Mouse (Mus musculus): ENCODE measurements around the gene Cep112. TPM values are rescaled to one million over a fixed set of nuclear protein-coding genes. Genes with fewer than 3 reads are reported as not detected.

Gene Cep112
- polyA plus RNA-seq, 1 experiment from 2014 or later = 9.7 TPM

DNA sequence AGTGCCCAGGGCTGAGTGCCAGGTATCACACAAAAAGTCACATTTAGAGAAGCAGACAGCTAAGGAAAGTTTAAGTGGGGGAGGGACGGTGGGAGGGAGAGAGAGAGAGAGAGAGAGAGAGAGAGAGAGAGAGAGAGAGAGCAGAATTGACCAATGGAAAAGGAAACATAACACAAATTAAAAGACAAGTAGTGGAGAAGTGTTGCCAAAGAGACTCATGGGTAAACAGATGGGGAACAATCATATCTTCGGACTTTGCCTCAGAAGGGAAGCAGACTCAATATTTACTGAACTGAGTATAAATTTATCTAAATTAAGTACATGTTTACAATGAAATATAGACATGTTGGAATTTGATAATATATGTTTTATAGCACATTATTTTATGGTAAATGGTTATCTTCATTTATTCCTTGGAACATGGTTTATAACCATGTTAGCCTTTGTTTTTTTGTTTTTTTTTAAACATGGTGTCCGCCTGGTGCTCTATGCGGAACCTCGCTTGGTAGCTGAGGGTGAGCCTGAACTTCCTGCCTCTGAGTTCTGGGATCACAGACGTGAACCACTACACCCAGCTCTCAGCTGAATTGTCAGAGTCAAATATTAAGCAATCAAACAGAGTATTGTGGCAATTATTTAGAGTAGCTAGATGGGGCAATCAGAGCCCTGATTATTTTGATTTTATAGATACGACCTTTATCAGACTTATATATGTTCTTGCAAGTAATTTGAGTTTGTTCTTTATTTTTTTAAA lies 28.7 kb upstream of the Cep112 start:
- 90% methylated on average over 7 of the region's 7 CpGs for WGBS
- Histone ChIP-seq H3K4me2 (ENCODE audit: low read depth, low read length) (no peak overlapping the region), H3K36me3 (ENCODE audit: control insufficient read depth, insufficient read depth, low read length) (no peaks in the 10 kb centered on the region), H3K9me3 (ENCODE audit: control insufficient read depth, low read length) (no peaks in the 10 kb centered on the region), H3K4me3 (ENCODE audit: low read depth, low read length) (no peak overlapping the region), H3K27me3 (ENCODE audit: control insufficient read depth, insufficient read depth, low read length) (no peaks in the 10 kb centered on the region), H3K9ac (replicated peaks; ENCODE audit: low read depth, low read length) (no peak overlapping the region), H3K4me1 (ENCODE audit: control insufficient read depth, insufficient read depth, low read length) (no peaks in the 10 kb centered on the region), H3K27ac (ENCODE audit: low read depth, low read length) (no peak overlapping the region)
- ATAC-seq (ENCODE audit: low read depth) = no peak

DNA sequence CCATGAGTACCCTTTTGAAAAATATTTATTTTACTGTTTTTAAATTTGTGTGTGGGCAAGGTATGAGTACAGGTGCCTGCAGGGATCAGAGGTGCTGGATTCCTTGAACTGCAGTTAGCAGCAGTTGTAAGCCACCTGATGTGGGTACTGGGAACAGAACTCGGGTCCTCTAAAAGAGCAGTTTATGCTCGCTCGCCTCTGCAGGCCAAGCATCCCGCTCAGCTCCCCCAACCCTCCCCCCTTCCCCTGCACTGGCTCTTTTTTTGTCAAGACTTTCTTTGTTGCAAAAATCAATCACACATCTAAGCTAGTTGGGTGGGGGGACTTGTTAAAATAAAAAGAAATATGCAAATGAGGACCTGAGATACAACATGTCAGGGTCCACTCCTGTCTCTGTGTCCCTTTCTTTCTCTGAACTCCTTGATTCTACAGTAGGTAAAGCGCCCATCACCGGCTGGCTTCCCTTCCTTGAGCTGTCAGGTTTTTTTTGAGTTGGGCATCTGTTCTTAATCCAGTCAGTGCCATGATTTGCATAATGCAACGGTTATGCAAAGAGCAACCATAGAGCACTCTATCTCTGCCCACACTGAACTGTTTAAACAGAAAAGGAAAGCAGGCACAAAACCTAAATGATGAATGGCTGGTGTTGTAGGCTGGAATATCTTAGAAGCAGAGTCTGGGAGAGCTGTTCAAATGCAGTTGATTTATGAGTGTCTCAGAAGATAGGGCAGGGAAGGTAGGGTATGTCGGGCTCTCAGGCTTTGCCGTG lies 14.9 kb upstream of the Cep112 start:
- no peak overlapping the region for H3K4me3 ChIP-seq (ENCODE audit: low read depth, low read length)

DNA sequence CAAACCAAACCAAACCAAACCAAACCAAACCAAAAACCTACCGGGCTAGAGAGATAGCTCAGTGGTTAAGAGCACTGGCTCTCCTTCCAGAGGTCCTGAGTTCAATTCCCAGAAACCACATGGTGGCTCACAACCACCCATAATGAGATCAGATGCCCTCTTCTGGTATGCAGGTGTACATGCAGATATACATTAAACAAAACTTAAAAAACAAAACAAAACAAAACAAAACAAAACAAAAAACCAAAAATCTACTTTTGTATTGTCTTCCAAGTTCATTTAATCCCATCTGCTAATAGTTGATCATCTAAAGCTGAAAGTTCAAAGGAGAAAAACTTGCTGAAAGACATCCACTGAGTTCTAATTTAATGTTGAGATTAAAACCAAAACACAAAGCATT lies 8.6 kb upstream of the Cep112 start:
- Histone ChIP-seq H3K36me3 (ENCODE audit: control insufficient read depth, insufficient read depth, low read length) (no peaks in the 10 kb centered on the region), H3K4me3 (ENCODE audit: low read depth, low read length) (no peak overlapping the region), H3K27me3 (ENCODE audit: control insufficient read depth, insufficient read depth, low read length) (no peaks in the 10 kb centered on the region), H3K4me1 (ENCODE audit: control insufficient read depth, insufficient read depth, low read length) (no peaks in the 10 kb centered on the region), H3K9ac (replicated peaks; ENCODE audit: low read depth, low read length) (no peak overlapping the region), H3K4me2 (ENCODE audit: low read depth, low read length) (no peak overlapping the region), H3K9me3 (ENCODE audit: control insufficient read depth, low read length) (no peaks in the 10 kb centered on the region), H3K27ac (ENCODE audit: low read depth, low read length) (no peak overlapping the region)
- ATAC-seq (ENCODE audit: low read depth) = no peak
- 94% methylated on average over 1 of the region's 1 CpGs for WGBS

More for the DNA sequence above, 14.9 kb upstream of the Cep112 start:
- Histone ChIP-seq H3K4me1 (ENCODE audit: control insufficient read depth, insufficient read depth, low read length) (no peaks in the 10 kb centered on the region), H3K4me2 (ENCODE audit: low read depth, low read length) (no peak overlapping the region), H3K27me3 (ENCODE audit: control insufficient read depth, insufficient read depth, low read length) (no peaks in the 10 kb centered on the region), H3K36me3 (ENCODE audit: control insufficient read depth, insufficient read depth, low read length) (no peaks in the 10 kb centered on the region), H3K27ac (ENCODE audit: low read depth, low read length) (no peak overlapping the region), H3K9me3 (ENCODE audit: control insufficient read depth, low read length) (no peaks in the 10 kb centered on the region), H3K9ac (replicated peaks; ENCODE audit: low read depth, low read length) (no peak overlapping the region)
- ATAC-seq (ENCODE audit: low read depth) = no peak
- 47% methylated on average over 7 of the region's 9 CpGs for WGBS

DNA sequence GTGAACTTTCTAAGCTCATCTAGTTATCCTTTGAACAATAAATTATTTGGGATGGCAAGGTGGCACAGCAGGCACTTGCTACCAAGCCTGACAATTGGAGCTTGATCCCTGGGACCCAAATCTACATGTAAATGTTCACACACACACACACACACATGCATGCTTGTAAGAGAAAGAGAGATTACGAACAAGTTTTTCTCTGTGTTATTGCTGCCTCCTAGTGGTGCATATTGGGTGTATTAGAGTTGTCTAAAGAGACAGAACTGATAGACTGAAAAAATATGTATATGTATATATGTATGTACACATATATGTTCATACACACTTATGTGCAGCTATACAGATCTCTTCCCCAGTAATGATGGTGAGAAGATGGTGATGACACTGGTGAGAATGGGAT lies 6.5 kb upstream of the Cep112 start:
- Histone ChIP-seq H3K4me3 (ENCODE audit: low read depth, low read length) (no peak overlapping the region), H3K9ac (replicated peaks; ENCODE audit: low read depth, low read length) (no peak overlapping the region), H3K9me3 (ENCODE audit: control insufficient read depth, low read length) (no peaks in the 10 kb centered on the region), H3K4me1 (ENCODE audit: control insufficient read depth, insufficient read depth, low read length) (0 out of 2 replicates have a peak, but pooled peaks cover 2% of the 10 kb centered on the region), H3K27ac (ENCODE audit: low read depth, low read length) (no peak overlapping the region), H3K36me3 (ENCODE audit: control insufficient read depth, insufficient read depth, low read length) (no peaks in the 10 kb centered on the region), H3K4me2 (ENCODE audit: low read depth, low read length) (no peak overlapping the region), H3K27me3 (ENCODE audit: control insufficient read depth, insufficient read depth, low read length) (0 out of 2 replicates have a peak, but pooled peaks cover 2% of the 10 kb centered on the region)
- ATAC-seq (ENCODE audit: low read depth) = peak; percentile 58
- 26% methylated on average over 1 of the region's 1 CpGs for WGBS

DNA sequence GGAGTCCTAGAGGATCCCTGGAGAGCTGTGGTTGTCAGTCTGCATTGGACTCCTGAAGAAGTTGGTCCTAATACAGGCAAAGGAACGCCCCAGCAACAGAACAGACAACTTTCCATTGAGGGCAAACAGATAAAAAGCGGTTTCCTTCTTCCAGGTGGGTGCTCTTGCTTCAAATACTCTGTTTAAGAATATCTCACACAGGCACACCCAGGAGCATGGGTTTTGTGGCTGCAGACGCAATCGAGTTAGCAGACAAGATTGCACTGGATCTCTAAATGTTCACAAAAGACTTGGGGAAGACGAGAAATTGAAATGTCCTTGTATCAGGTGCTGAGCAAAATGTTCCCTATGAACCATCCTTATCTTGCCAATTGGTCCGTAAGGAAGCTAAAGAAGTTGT lies 5.8 kb upstream of the Cep112 start:
- 94% methylated on average over 6 of the region's 6 CpGs for WGBS

DNA sequence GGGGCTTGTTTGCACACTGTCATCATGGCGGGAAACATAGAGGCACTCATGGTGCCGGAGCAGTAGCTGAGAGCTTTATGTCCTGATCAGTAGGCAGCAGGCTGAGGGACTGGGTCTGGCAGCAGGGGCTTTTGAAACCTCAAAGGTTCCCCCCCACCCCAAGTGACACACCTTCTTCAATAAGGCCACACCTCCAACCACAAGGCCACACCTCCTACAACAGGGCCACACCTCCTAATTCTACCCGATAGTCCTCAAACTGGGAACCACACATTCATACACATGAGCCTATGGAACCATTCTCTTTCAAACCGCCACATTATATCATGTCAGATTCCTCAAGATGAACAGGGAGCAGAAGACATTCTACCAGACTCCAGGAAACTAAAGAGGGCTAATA lies 4.2 kb upstream of the Cep112 start:
- Histone ChIP-seq H3K27me3 (ENCODE audit: control insufficient read depth, insufficient read depth, low read length) (0 out of 2 replicates have a peak, but pooled peaks cover 3% of the 10 kb centered on the region), H3K9ac (replicated peaks; ENCODE audit: low read depth, low read length) (no peak overlapping the region), H3K4me1 (ENCODE audit: control insufficient read depth, insufficient read depth, low read length) (peaks cover 11% of the 10 kb centered on the region; the same call in 1 of the 2 replicates), H3K27ac (ENCODE audit: low read depth, low read length) (no peak overlapping the region), H3K36me3 (ENCODE audit: control insufficient read depth, insufficient read depth, low read length) (no peaks in the 10 kb centered on the region), H3K4me3 (ENCODE audit: low read depth, low read length) (no peak overlapping the region), H3K9me3 (ENCODE audit: control insufficient read depth, low read length) (no peaks in the 10 kb centered on the region), H3K4me2 (ENCODE audit: low read depth, low read length) (no peak overlapping the region)
- ATAC-seq (ENCODE audit: low read depth) = no peak
- WGBS = 79% methylated on average over 4 of the region's 4 CpGs

More for the DNA sequence above, 5.8 kb upstream of the Cep112 start:
- Histone ChIP-seq H3K4me3 (ENCODE audit: low read depth, low read length) (no peak overlapping the region), H3K27me3 (ENCODE audit: control insufficient read depth, insufficient read depth, low read length) (0 out of 2 replicates have a peak, but pooled peaks cover 3% of the 10 kb centered on the region), H3K9me3 (ENCODE audit: control insufficient read depth, low read length) (no peaks in the 10 kb centered on the region), H3K36me3 (ENCODE audit: control insufficient read depth, insufficient read depth, low read length) (no peaks in the 10 kb centered on the region), H3K4me1 (ENCODE audit: control insufficient read depth, insufficient read depth, low read length) (peaks cover 9% of the 10 kb centered on the region; the same call in 1 of the 2 replicates), H3K27ac (ENCODE audit: low read depth, low read length) (no peak overlapping the region), H3K9ac (replicated peaks; ENCODE audit: low read depth, low read length) (no peak overlapping the region), H3K4me2 (ENCODE audit: low read depth, low read length) (no peak overlapping the region)
- ATAC-seq (ENCODE audit: low read depth) = no peak

DNA sequence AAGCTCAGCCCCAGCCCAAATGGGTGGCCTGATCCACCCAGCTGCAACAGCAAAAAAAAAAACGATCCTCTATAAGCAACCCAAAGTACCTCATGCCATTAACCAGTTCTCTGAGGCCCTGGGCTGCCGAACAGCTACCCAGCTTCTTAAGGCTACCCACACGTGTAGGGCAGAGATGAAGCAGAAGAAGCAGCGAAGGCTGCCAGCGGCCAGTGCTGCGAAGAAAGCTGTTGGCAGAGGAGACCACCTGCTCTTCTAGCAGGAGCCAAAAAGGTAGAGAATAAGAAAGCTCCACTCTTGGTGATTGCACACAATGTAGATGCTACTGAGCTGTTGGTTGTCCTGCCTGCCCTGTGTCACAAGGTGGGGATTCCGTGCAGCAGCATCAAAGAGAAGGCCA lies 1.8 kb upstream of the Cep112 start:
- no peak for ATAC-seq (ENCODE audit: low read depth)
- H3K9me3 ChIP-seq (ENCODE audit: control insufficient read depth, low read length) = no peaks in the 10 kb centered on the region
- H3K36me3 ChIP-seq (ENCODE audit: control insufficient read depth, insufficient read depth, low read length) = no peaks in the 10 kb centered on the region
- H3K27me3 ChIP-seq (ENCODE audit: control insufficient read depth, insufficient read depth, low read length) = 0 out of 2 replicates have a peak, but pooled peaks cover 3% of the 10 kb centered on the region
- no peak overlapping the region for H3K9ac ChIP-seq (replicated peaks; ENCODE audit: low read depth, low read length)
- WGBS = 63% methylated on average over 7 of the region's 7 CpGs
- H3K4me3 ChIP-seq (ENCODE audit: low read depth, low read length) = no peak overlapping the region
- no peak overlapping the region for H3K27ac ChIP-seq (ENCODE audit: low read depth, low read length)
- H3K4me1 ChIP-seq (ENCODE audit: control insufficient read depth, insufficient read depth, low read length) = peaks cover 11% of the 10 kb centered on the region; the same call in 1 of the 2 replicates
- H3K4me2 ChIP-seq (ENCODE audit: low read depth, low read length) = no peak overlapping the region

DNA sequence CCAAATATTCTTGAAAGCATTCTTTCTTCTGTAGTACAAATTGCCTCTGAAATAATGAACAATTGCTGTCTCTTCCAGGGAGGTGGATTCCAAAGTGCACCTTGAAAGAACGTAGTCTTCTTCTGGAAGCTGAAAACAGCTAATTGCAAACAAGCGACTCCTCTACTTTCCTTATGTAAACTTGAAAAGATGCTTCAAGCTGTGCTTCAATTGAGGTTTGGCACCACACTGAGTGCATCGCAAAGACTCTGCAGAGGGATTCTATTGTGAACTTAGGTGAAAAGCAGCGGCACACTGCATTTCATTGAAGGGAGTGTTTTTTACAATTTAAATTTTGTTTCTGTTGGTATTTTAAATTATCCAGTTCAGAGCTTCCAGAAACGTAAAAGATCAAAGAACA lies 881 bp upstream of the Cep112 start:
- 2% methylated on average over 5 of the region's 5 CpGs for WGBS
- peak overlapping the region; percentile 25; the same call in 1 of the 2 replicates for H3K9ac ChIP-seq (replicated peaks; ENCODE audit: low read depth, low read length)
- H3K27me3 ChIP-seq (ENCODE audit: control insufficient read depth, insufficient read depth, low read length) = 0 out of 2 replicates have a peak, but pooled peaks cover 3% of the 10 kb centered on the region
- ATAC-seq (ENCODE audit: low read depth) = no peak
- no peaks in the 10 kb centered on the region for H3K9me3 ChIP-seq (ENCODE audit: control insufficient read depth, low read length)
- peaks cover 11% of the 10 kb centered on the region; the same call in 1 of the 2 replicates for H3K4me1 ChIP-seq (ENCODE audit: control insufficient read depth, insufficient read depth, low read length)
- no peak overlapping the region for H3K27ac ChIP-seq (ENCODE audit: low read depth, low read length)
- H3K36me3 ChIP-seq (ENCODE audit: control insufficient read depth, insufficient read depth, low read length) = no peaks in the 10 kb centered on the region
- peak overlapping the region; percentile 47 for H3K4me2 ChIP-seq (ENCODE audit: low read depth, low read length)
- H3K4me3 ChIP-seq (ENCODE audit: low read depth, low read length) = peak overlapping the region; percentile 49

DNA sequence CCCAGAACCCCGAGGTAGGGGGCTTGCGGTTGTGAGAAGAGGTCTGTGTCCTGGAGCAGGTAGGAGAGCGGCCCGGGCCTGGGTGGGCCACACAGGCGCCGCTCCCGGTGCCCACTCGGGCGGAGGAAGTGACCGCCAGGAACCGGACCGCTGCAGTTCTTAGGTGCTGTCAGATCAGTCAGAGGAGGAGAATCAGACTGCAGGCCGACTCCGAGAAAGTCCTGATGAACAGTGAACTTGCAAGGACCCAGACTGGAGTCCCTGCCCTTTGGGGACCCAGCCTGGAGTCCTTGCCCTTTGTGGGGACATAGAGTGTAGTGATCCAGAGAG lies 565 bp downstream of the Cep112 start:
- peak; percentile 66 for ATAC-seq (ENCODE audit: low read depth)
- no peak overlapping the region for H3K27ac ChIP-seq (ENCODE audit: low read depth, low read length)
- H3K4me1 ChIP-seq (ENCODE audit: control insufficient read depth, insufficient read depth, low read length) = peaks cover 11% of the 10 kb centered on the region; the same call in 1 of the 2 replicates
- 7% methylated on average over 14 of the region's 14 CpGs for whole genome bisulfite sequencing
- H3K4me3 ChIP-seq (ENCODE audit: low read depth, low read length) = peak overlapping the region; percentile 49
- H3K4me2 ChIP-seq (ENCODE audit: low read depth, low read length) = peak overlapping the region; percentile 47
- H3K36me3 ChIP-seq (ENCODE audit: control insufficient read depth, insufficient read depth, low read length) = no peaks in the 10 kb centered on the region
- peak overlapping the region; percentile 48 for H3K9ac ChIP-seq (replicated peaks; ENCODE audit: low read depth, low read length)
- H3K9me3 ChIP-seq (ENCODE audit: control insufficient read depth, low read length) = no peaks in the 10 kb centered on the region
- 0 out of 2 replicates have a peak, but pooled peaks cover 3% of the 10 kb centered on the region for H3K27me3 ChIP-seq (ENCODE audit: control insufficient read depth, insufficient read depth, low read length)
